Mouse (Mus musculus): ENCODE results near the gene Tmc6. TPM values are rescaled to one million over a fixed set of nuclear protein-coding genes. Genes with fewer than 3 reads are reported as not detected.
"Not testable (repeated sequence)": the region's sequence is repeated elsewhere in the genome, so short reads cannot be mapped to it uniquely, and the experiment has no call there.

Tmc6 gene
- polyA plus RNA-seq, 1 experiment from 2014 or later, result 9.5 TPM

DNA sequence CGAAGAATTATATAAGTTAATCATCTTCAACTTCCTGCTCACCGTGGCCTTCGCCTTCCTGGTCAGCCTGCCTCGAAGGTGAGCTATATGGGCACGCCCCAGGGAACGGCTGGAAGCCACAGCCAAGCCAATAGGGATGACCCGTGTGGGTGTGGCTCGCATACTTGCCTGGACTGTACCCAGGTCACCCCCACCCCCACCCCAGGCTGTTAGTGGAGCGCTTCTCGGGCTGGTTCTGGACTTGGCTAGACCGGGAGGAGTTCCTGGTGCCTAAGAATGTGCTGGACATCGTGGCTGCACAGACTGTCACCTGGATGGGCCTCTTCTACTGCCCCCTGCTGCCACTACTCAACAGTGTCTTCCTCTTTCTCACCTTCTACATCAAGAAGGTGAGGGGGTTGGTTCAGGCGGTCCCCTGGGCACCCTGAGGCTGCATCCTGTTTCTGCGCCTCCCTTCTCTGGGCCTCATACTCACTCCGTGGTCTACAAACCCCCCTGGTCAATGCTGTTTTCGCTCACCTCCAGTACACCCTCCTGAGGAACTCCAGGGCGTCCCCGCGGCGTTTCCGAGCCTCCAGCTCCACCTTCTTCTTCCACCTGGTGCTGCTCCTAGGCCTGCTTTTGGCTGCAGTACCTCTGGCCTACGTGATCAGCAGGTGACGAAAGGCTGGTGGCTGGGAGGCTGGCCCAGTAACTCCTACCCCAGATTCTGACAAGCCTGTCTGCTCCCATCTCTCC is 8.9 kb upstream of the Tmc6 start:
- H3K4me1 ChIP-seq (replicated peaks; ENCODE audit: control insufficient read depth, insufficient read depth, low read length), result no peaks in the 10 kb centered on the region
- no peak overlapping the region for H3K4me3 ChIP-seq (ENCODE audit: low read depth, low read length)
- peak overlapping the region; percentile 7; the same call in 1 of the 2 replicates for H3K4me2 ChIP-seq (replicated peaks; ENCODE audit: low read depth, low read length)
- no peak overlapping the region for H3K9ac ChIP-seq (ENCODE audit: low read depth, low read length)
- 28% methylated on average over 22 of the region's 23 CpGs for WGBS
- H3K27me3 ChIP-seq (ENCODE audit: control insufficient read depth, insufficient read depth, low read length), result peaks cover 7% of the 10 kb centered on the region
- no peaks in the 10 kb centered on the region for H3K36me3 ChIP-seq (ENCODE audit: control insufficient read depth, insufficient read depth, low read length)
- H3K9me3 ChIP-seq (ENCODE audit: control insufficient read depth, low read length), result no peaks in the 10 kb centered on the region
- DNase-seq (ENCODE audit: low spot score) (peak; percentile 20), ATAC-seq (ENCODE audit: low FRiP score) (no peak)
- H3K27ac ChIP-seq (ENCODE audit: low read depth, low read length), result no peak overlapping the region

DNA sequence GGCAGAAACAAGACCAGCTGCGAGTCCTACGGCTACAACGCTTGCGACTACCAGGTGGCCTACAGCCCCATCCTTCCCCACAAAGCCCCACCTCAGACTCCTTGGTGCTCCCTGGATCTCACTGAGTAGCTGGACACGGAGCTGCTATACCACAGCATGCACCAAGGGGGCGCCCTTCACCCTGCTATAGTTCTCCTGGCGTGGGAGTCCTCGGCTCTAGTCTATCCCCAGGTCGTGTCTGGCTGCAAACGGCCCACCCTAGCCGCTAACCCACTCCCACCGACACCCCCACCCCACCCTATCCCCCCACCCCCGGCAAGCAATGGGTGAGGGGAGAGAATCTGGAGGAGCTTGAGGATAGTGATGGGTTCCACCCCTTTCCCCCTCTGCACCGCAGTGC is 8.3 kb upstream of the Tmc6 start:
- no peaks in the 10 kb centered on the region for H3K9me3 ChIP-seq (ENCODE audit: control insufficient read depth, low read length)
- 10% methylated on average over 14 of the region's 14 CpGs for WGBS
- H3K27ac ChIP-seq (ENCODE audit: low read depth, low read length), result no peak overlapping the region
- H3K4me3 ChIP-seq (ENCODE audit: low read depth, low read length), result no peak overlapping the region
- no peaks in the 10 kb centered on the region for H3K36me3 ChIP-seq (ENCODE audit: control insufficient read depth, insufficient read depth, low read length)
- DNase-seq (ENCODE audit: low spot score) (peak; percentile 78), ATAC-seq (ENCODE audit: low FRiP score) (no peak)
- H3K4me1 ChIP-seq (replicated peaks; ENCODE audit: control insufficient read depth, insufficient read depth, low read length), result no peaks in the 10 kb centered on the region
- H3K27me3 ChIP-seq (ENCODE audit: control insufficient read depth, insufficient read depth, low read length), result peaks cover 7% of the 10 kb centered on the region
- peak overlapping the region; percentile 7; the same call in 1 of the 2 replicates for H3K4me2 ChIP-seq (replicated peaks; ENCODE audit: low read depth, low read length)
- no peak overlapping the region for H3K9ac ChIP-seq (ENCODE audit: low read depth, low read length)

DNA sequence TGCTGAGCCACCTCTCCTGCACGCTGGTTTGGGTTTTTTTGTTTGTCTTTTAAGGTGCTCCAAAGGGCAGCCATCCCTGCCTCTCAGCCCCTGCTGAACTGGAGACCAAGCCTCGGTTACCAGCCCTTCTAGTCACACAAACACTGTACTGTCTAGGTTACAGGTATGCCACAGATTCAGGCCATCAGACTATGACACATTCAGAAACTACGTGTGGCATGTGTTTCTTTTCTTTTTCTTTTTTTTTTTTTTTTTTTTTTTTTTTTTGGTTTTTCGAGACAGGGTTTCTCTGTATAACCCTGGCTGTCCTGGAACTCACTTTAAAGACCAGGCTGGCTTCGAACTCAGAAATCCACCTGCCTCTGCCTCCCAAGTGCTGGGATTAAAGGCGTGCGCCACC is 6.5 kb upstream of the Tmc6 start:
- H3K4me1 ChIP-seq (replicated peaks; ENCODE audit: control insufficient read depth, insufficient read depth, low read length); H3K27ac ChIP-seq (ENCODE audit: low read depth, low read length); H3K4me3 ChIP-seq (ENCODE audit: low read depth, low read length); H3K9ac ChIP-seq (ENCODE audit: low read depth, low read length); DNase-seq (ENCODE audit: low spot score); H3K4me2 ChIP-seq (replicated peaks; ENCODE audit: low read depth, low read length); ATAC-seq (ENCODE audit: low FRiP score); H3K36me3 ChIP-seq (ENCODE audit: control insufficient read depth, insufficient read depth, low read length); H3K9me3 ChIP-seq (ENCODE audit: control insufficient read depth, low read length): not testable (repeated sequence)
- 84% methylated on average over 7 of the region's 7 CpGs for WGBS
- H3K27me3 ChIP-seq (ENCODE audit: control insufficient read depth, insufficient read depth, low read length), result peaks cover 16% of the 10 kb centered on the region

DNA sequence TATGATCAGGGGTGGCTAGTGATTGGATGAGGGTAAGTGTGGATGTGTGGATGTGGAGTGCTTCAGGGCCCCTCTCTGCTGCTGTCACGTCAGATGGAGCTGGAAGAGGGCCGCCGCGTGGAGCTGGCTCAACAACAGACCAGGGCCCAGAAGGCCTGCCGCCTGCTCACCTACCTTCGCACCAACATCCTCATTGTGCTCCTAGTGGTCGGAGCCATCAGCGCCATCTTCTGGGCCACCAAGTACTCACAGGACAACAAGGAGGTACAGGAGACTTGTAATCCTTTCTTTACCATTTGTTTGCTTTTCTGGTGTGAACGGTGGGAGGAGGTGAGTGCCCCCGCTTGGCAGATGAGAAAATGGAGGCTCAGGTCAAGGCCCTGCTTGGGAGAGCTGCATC is 4.3 kb upstream of the Tmc6 start:
- Histone ChIP-seq H3K4me2 (replicated peaks; ENCODE audit: low read depth, low read length) (no peak overlapping the region), H3K27me3 (ENCODE audit: control insufficient read depth, insufficient read depth, low read length) (peaks cover 29% of the 10 kb centered on the region), H3K36me3 (ENCODE audit: control insufficient read depth, insufficient read depth, low read length) (no peaks in the 10 kb centered on the region), H3K9me3 (ENCODE audit: control insufficient read depth, low read length) (no peaks in the 10 kb centered on the region), H3K4me3 (ENCODE audit: low read depth, low read length) (no peak overlapping the region), H3K4me1 (replicated peaks; ENCODE audit: control insufficient read depth, insufficient read depth, low read length) (peaks cover 4% of the 10 kb centered on the region), H3K27ac (ENCODE audit: low read depth, low read length) (no peak overlapping the region), H3K9ac (ENCODE audit: low read depth, low read length) (no peak overlapping the region)
- ATAC-seq (ENCODE audit: low FRiP score) (no peak), DNase-seq (ENCODE audit: low spot score) (peak; percentile 69)
- WGBS, result 10% methylated on average over 10 of the region's 10 CpGs

DNA sequence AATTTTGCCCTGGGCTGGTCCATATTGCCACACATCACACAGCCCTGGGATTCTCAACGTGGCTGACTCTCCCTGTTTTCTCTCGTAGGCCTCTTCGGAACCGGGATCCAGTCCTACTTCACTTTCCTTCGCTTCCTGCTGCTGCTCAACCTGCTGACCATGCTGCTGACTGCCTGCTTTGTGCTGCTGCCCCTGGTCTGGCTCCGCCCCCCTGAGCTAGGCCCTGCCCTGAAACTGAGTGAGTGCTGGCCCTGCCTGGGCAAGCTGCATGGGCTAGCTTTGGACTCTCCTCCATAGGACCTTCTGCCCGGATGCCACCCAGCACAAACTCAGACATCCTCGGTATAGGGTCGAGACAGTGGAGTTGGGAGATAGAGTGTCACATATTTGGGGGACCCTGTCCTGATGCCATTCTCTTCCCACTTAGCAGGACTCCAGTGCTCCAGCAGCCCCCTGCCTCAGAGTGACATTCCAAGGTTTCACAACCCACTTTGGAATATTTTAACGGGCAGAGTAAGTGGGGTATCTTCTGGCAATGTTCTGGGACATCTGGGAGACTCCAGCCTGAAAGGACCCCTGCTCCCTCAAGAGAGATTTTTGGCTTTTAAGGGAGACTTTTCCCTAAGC is 1.8 kb upstream of the Tmc6 start:
- DNase-seq (ENCODE audit: low spot score) (peak; percentile 20), ATAC-seq (ENCODE audit: low FRiP score) (no peak)
- H3K9me3 ChIP-seq (ENCODE audit: control insufficient read depth, low read length), result no peaks in the 10 kb centered on the region
- H3K27me3 ChIP-seq (ENCODE audit: control insufficient read depth, insufficient read depth, low read length), result peaks cover 38% of the 10 kb centered on the region
- H3K4me3 ChIP-seq (ENCODE audit: low read depth, low read length), result no peak overlapping the region
- H3K36me3 ChIP-seq (ENCODE audit: control insufficient read depth, insufficient read depth, low read length), result no peaks in the 10 kb centered on the region
- H3K4me1 ChIP-seq (replicated peaks; ENCODE audit: control insufficient read depth, insufficient read depth, low read length), result peaks cover 18% of the 10 kb centered on the region
- no peak overlapping the region for H3K27ac ChIP-seq (ENCODE audit: low read depth, low read length)
- H3K9ac ChIP-seq (ENCODE audit: low read depth, low read length), result no peak overlapping the region
- peak overlapping the region; percentile 44 for H3K4me2 ChIP-seq (replicated peaks; ENCODE audit: low read depth, low read length)
- 31% methylated on average over 10 of the region's 10 CpGs for WGBS

DNA sequence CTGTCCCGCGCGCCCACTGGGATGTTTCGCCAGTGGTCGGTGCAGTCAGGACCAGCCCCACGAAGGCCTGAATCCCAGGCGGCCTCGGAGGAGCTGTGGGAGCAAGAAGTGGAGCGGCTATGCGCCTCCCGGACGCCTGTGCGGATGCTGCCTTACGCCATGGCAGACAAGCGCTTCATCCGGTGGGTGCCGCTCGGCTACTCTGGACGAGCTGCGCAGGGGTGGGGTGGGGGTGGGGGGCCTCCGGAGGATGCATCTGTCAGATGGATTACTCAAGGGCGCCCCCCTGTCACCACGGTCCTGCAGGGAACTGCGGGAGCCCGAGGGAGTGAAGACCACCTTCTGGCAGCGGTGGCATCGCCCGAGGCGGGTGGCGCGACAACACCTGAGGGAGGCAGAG is 1.1 kb upstream of the Tmc6 start:
- H3K36me3 ChIP-seq (ENCODE audit: control insufficient read depth, insufficient read depth, low read length), result no peaks in the 10 kb centered on the region
- peak overlapping the region; percentile 42; the same call in 1 of the 2 replicates for H3K9ac ChIP-seq (ENCODE audit: low read depth, low read length)
- H3K27me3 ChIP-seq (ENCODE audit: control insufficient read depth, insufficient read depth, low read length), result peaks cover 38% of the 10 kb centered on the region
- ATAC-seq (ENCODE audit: low FRiP score) (peak; percentile 17; the same call in 1 of the 2 replicates), DNase-seq (ENCODE audit: low spot score) (peak; percentile 81)
- no peak overlapping the region for H3K27ac ChIP-seq (ENCODE audit: low read depth, low read length)
- peak overlapping the region; percentile 28; the same call in 1 of the 2 replicates for H3K4me3 ChIP-seq (ENCODE audit: low read depth, low read length)
- H3K4me2 ChIP-seq (replicated peaks; ENCODE audit: low read depth, low read length), result peak overlapping the region; percentile 44
- H3K9me3 ChIP-seq (ENCODE audit: control insufficient read depth, low read length), result no peaks in the 10 kb centered on the region
- peaks cover 18% of the 10 kb centered on the region for H3K4me1 ChIP-seq (replicated peaks; ENCODE audit: control insufficient read depth, insufficient read depth, low read length)
- 5% methylated on average over 23 of the region's 31 CpGs for WGBS

DNA sequence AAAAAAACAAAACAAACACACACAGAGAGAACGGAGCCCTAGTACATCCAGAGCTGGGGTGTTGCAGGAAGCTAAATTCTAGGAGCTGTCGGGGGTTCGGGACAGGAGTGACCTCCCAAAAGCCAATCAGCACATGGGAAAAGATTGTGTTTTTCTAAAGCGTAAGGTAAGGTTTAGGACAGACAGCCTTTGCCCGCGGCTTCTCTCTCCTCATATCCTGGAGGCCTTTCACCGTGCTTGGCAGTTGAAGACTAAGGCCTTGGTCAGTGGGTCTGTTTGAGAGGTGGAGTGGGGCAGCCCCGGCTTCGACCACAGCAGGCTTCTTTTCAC is 672 bp upstream of the Tmc6 start:
- 51% methylated on average over 9 of the region's 9 CpGs for WGBS
- Histone ChIP-seq H3K36me3 (ENCODE audit: control insufficient read depth, insufficient read depth, low read length) (no peaks in the 10 kb centered on the region), H3K9me3 (ENCODE audit: control insufficient read depth, low read length) (no peaks in the 10 kb centered on the region), H3K9ac (ENCODE audit: low read depth, low read length) (no peak overlapping the region), H3K4me2 (replicated peaks; ENCODE audit: low read depth, low read length) (peak overlapping the region; percentile 44), H3K4me3 (ENCODE audit: low read depth, low read length) (peak overlapping the region; percentile 28; the same call in 1 of the 2 replicates), H3K27me3 (ENCODE audit: control insufficient read depth, insufficient read depth, low read length) (peaks cover 38% of the 10 kb centered on the region), H3K4me1 (replicated peaks; ENCODE audit: control insufficient read depth, insufficient read depth, low read length) (peaks cover 18% of the 10 kb centered on the region), H3K27ac (ENCODE audit: low read depth, low read length) (no peak overlapping the region)
- DNase-seq (ENCODE audit: low spot score) (no peak), ATAC-seq (ENCODE audit: low FRiP score) (no peak)

DNA sequence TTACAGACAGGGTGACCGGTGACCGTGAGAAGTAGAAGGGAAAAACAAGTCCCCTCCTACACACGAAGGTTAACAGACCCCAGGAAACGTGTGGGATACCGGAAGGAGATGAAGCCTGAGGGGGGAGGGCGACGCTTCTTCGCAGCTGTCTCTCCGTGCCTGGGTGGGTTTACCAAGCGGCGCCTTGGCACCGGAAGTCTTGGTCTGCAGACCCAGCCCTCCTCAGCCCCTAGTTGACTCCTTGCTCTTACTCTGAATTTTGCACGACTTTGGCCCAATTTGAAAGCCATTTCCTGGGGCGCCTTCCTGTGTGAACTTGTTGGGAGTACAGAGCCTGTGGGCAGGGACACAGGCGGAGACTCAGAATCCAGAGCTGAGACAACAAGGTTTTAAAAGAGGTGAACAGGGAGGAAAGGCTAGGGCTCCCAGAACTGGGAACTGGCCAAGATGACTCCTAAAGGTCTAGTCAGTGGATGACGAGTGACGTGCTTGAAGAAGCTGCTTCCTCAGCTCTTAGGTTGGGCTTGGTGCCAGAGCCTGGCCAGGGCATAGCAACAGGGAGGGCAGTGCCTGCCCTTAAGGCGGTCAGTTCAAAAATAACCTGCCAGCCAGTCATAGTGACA is 688 bp downstream of the Tmc6 start:
- H3K4me2 ChIP-seq (replicated peaks; ENCODE audit: low read depth, low read length), result peak overlapping the region; percentile 15; the same call in 1 of the 2 replicates
- H3K9me3 ChIP-seq (ENCODE audit: control insufficient read depth, low read length), result no peaks in the 10 kb centered on the region
- 25% methylated on average over 18 of the region's 18 CpGs for WGBS
- ATAC-seq (ENCODE audit: low FRiP score), result no peak
- H3K27ac ChIP-seq (ENCODE audit: low read depth, low read length), result peak overlapping the region; percentile 47
- H3K36me3 ChIP-seq (ENCODE audit: control insufficient read depth, insufficient read depth, low read length), result no peaks in the 10 kb centered on the region
- DNase-seq (ENCODE audit: low spot score), result peak; percentile 32
- no peak overlapping the region for H3K9ac ChIP-seq (ENCODE audit: low read depth, low read length)
- H3K4me3 ChIP-seq (ENCODE audit: low read depth, low read length), result no peak overlapping the region; the same call in 1 of the 2 replicates
- peaks cover 18% of the 10 kb centered on the region for H3K4me1 ChIP-seq (replicated peaks; ENCODE audit: control insufficient read depth, insufficient read depth, low read length)
- peaks cover 38% of the 10 kb centered on the region for H3K27me3 ChIP-seq (ENCODE audit: control insufficient read depth, insufficient read depth, low read length)

All from hindbrain, embryonic 11.5 days (tissue).